Mouse (Mus musculus) heart, adult 18-20 months (tissue): ENCODE results near the gene Slc18a2. TPM values are rescaled to one million over a fixed set of nuclear protein-coding genes. Genes with fewer than 3 reads are reported as not detected.

Experiments
- DNase-seq, 2 experiments: peaks; one replicate each; pipeline ENCODE4 v3.0.0; 2021 to 2022; ENCODE audit warnings: mixed read lengths in 1 of 2
- long read RNA-seq, 2 experiments: library from polyadenylated mRNA; stranded (forward); transcript quantifications; one replicate each; pipeline ENCODE4 v2.0.0; 2021
- total RNA-seq, 2 experiments: library from RNA; stranded (reverse); gene quantifications; 2 replicates each; pipeline ENCODE4 v1.2.3; 2021

Slc18a2 gene
- total RNA-seq: under 1 TPM; 0.55 to 0.82 TPM
- long read RNA-seq, experiment 1, partial matches to known transcripts: 0 of 8 reads
- long read RNA-seq, experiment 1, other reads (novel, unspliced or antisense): 7 of 8 reads
- long read RNA-seq, experiment 2, partial matches to known transcripts: 0 of 4 reads
- long read RNA-seq, experiment 2, other reads (novel, unspliced or antisense): 3 of 4 reads

- DNase-seq: no peak
These were observed at the start of gene Slc18a2 for GRCm38 (mm10) chr19:59260718-59261442. Gene Slc18a2, plus strand, starts transcription at chr19:59260896.

DNA sequence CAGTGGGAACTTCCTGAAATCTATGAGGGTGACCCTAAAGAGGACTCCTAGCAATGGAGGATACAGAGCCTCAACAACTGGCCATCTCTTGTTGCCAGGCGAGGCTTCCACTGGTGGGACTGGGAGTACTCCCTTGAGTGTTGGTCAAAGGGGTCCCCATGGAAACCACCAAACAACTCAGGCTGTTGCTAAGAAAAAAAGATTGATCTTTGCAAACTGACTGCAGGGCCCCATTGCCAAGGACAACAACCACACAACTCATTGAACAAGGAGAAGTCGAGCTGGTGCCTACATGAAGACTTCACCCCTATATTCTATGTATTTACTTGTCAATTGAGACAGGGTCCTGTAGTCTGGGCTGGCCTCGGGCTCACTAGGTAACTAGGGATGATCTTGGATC, 43.8 kb upstream of the Slc18a2 start:
- no peak for DNase-seq

DNA sequence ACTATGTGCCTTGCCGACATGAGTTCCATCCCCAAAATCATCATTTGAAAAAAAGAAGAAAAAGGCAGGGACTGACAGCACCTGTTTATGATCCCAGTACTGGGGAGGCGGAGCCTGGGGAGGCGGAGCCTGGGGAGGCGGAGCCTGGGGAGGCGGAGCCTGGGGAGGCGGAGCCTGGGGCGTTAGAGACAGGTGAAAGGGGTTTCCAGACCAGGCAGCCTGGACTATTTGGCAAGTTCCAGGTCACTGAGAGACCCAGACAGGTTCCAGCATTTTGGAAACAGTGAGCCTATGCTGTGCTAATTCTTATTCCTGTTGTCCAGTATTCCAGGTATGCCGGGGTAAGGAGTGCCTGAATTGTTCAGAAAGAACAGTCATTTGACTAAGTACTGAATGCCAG, 41.7 kb upstream of the Slc18a2 start, which contains the start of gene Kcnk18:
TSS of gene Kcnk18 (plus strand) at position 224 of the 400 bp plus-strand sequence.
- DNase-seq: no peak

DNA sequence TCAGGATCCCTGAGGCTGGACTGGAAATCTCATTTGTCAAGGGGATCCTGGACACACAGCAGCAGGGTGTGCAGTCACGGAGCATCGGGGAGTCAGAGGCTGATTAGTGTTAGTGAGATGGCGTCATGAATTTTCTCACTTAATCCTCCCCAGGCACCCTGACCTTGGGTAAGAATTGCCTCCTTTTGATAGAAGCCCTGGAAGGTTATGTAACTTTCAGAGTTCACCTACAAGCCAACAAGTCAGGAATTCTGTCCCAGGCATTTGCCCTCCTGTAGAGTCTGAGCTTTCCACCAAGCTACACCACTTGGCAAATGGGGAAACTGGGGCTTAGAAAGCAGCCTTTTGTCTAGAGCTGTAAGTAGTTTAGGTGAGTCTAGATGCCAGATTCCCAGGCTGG, 39.6 kb upstream of the Slc18a2 start:
- no peak for DNase-seq

- no peak for DNase-seq
These were observed 32.3 kb upstream of the Slc18a2 start for GRCm38 (mm10) chr19:59228376-59228775.

- DNase-seq: no peak
These were observed 27.9 kb upstream of the Slc18a2 start for GRCm38 (mm10) chr19:59232786-59233185.

DNA sequence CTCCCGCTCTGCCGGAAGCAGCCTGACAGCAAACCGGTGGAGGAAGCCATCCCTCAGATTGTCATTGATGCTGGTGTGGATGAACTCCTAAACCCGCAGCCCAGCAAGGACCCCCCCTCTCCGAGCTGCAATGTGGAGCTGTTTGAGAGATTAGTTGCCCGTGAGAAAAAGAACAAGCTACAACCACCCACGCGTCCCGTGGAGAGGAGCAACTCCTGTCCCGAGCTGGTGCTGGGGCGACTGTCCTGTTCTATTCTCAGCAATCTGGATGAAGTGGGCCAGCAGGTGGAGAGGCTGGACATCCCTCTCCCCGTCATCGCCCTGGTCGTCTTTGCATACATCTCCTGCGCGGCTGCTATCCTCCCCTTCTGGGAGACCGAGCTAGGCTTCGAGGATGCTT, 25.7 kb upstream of the Slc18a2 start:
- no peak for DNase-seq

GRCm38 (mm10) chr19:59236046-59236445, 24.6 kb upstream of the Slc18a2 start:
- no peak for DNase-seq

- no peak for DNase-seq
These were observed 22.1 kb upstream of the Slc18a2 start for GRCm38 (mm10) chr19:59238630-59239029.

DNA sequence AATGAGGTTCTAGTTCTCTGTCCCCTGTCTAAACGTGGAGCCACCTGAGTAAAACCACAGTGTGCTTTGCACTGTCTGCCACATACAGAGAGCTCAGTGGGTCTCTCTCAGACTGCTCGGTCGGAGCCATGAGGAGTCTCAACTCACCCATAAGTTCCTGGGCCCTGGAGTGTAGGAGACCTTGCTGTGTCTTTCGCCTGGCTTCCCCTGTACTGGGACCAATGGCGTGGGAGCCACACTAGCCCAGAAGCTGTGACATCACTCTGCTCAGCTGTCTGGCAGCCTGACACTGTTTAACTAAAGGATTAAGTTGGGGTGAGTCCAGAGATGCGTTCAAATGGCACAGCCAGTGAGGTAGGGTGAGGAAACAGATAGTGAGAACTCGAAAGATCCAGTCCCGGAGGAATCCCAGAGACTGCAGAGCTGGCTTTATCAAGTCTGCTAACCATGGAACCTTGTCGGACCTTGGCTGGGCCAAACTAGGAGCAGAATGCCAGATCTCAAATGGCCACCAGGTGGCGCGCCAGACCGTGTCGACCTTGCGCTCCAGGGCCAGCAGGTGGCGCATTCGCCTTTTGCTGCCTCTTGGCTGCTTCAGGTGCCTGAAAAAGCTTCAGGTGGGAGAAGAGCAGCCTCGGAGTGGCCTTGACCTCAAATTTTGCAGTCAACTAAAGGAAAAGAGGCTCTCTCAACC, 21.4 kb upstream of the Slc18a2 start:
- DNase-seq: peak; percentile 70 to 94

DNA sequence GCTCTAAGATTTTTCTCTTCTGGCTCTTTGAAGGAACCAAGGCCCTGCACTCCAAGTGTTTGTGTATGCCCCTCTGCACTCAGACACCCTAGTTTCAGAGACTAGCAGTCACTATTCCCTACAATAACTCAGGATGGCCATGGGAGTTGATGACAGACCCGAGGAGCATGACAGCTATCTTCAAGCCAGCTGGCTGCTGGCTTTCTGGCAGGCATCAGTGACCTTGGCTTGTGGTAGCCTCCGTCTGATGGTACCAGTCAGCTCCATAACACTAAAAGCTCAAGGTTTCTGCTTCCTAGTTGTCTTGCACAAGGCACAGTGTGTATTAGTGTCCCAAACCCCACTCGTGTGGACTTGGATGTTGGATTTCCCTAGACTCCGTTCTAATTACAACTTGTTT, 18.7 kb upstream of the Slc18a2 start:
- DNase-seq: peak; percentile 23 to 35

GRCm38 (mm10) chr19:59243057-59243456, 17.6 kb upstream of the Slc18a2 start:
- DNase-seq: no peak

DNA sequence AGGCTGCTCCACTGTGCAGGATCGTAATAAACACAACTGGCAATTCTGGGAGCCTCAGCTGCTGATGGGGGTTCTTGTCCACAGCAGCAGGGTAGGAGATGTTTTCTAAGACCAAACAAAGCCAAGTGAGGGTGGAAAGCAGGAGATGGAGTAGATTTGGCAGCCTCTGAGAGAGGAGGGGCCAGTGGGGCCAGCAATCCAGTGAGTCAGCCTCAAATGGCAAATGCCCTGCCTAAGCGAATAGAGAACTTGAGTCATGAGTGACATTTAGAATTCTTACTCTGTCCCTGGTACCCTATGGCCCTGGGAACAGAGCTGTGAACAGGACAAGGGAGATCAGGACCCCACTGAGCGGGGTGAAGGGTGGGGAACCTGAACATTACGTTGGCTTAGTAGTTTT, 12.6 kb upstream of the Slc18a2 start:
- DNase-seq: no peak

DNA sequence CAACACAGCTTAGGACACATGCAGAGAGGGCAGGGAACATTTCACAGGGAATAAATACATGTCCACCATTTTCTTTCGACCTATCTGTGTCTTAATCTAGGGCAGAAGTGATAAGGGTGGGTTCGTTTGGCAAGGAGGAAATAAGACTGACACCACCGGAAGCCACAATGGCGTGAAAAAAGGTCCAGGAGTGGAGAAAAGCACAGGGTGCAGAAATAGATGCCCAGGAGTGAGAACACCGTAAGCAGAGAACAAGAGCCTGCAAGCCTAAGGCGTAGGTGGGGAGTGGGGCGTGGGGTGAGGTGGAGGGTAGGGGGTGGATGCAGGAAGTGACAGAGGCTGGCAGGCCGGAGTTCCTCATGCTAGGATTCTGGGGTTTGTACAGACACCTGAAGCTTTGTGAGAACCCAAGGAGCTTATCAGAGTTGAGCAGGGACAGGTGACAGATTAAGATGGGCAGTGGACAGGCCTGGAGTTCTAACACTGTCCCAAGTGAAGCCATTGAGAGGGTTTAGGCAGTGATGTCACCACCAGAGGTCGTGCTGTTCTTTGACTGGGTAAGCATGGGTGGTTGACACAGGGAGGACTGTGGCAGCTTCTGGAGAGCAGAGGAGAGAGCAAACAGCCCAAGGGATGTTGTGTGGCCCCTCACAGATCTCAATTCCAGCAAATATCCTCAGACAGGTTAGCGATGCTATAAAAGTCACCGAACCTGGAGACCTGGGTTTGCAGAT, 12.0 kb upstream of the Slc18a2 start:
- no peak for DNase-seq

DNA sequence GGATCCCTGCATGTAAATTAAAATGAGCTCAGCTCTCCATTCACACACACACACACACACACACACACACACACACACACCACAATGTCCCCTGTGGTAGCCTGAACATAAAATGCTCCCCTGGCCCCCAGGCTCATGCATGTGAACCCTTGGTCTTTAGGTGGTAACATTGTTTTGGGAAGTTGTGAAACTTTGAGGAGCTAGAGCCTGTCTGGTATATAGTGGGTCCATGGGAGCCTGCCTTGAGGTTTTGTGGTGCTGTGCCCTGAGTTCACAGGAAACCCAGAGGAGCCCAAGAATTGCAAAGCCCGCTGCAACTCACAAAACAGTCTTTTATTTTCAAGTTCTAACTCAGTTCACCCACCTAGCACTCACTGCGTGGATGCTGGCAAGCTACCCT, 8.0 kb upstream of the Slc18a2 start:
- no peak for DNase-seq

GRCm38 (mm10) chr19:59259633-59260032, 1.1 kb upstream of the Slc18a2 start:
- DNase-seq: no peak

DNA sequence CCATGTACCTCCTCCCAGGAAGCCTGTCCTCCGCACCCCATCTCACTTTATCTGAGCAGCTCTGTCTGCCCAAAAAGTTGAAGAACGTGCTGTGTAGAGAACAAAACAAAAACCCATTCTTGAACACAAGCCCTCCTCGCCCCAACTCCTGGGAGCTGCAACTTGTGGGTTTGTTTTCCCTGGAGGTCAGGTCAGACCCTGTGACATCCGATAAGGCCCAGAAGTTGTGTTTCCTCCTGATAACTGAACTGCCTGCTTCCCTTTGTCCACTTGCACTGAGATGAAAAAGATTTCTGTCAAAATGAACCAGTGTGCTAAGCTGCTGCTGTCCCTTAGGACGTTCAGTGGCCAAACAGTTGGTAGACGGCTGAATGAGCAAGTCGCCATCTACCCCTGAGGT, 908 bp downstream of the Slc18a2 start:
- no peak for DNase-seq

- DNase-seq: no peak
These were observed 2.5 kb downstream of the Slc18a2 start for GRCm38 (mm10) chr19:59263171-59263570.

GRCm38 (mm10) chr19:59264838-59265532, 4.3 kb downstream of the Slc18a2 start:
- no peak for DNase-seq

DNA sequence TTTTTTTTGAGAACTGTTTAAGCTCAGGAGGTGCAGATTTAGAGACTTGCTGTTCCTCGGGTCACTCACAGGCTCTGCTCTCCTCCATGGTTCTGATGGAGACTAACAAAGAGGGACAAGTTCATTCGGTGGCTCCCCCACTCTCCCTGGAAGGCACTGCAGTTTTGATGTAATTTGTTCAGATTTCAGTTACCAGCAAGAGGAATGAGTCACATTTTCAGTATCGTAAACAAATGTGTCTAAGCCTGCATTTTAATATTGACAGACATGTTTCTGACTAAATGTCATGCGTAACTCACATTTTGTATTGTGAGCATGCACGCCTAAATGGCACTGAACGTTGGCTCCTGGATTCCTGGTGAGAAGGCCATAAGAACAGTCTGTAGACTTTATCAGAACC, 5.2 kb downstream of the Slc18a2 start:
- DNase-seq: no peak

GRCm38 (mm10) chr19:59267417-59267963, 6.8 kb downstream of the Slc18a2 start:
- DNase-seq: no peak

DNA sequence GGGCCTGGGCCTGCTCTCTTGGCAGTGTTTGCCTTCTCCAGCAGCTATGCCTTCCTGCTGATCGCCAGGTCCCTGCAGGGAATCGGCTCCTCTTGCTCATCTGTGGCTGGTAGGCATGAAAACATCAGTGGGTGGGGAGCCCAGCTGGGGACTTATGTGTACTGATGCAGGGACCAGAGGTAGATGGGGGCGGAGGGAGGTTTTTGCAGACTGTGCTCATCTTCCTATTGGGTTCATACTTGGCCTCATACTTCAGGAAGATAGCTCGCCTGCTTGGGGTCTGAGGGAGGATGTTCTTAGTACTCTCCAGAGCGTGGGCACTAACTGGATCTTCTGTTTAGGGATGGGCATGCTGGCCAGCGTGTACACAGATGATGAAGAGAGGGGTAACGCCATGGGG, 12.5 kb downstream of the Slc18a2 start:
- DNase-seq: no peak
